ENCODE assay signal across 17 mouse cellular contexts in the genomic region with DNA sequence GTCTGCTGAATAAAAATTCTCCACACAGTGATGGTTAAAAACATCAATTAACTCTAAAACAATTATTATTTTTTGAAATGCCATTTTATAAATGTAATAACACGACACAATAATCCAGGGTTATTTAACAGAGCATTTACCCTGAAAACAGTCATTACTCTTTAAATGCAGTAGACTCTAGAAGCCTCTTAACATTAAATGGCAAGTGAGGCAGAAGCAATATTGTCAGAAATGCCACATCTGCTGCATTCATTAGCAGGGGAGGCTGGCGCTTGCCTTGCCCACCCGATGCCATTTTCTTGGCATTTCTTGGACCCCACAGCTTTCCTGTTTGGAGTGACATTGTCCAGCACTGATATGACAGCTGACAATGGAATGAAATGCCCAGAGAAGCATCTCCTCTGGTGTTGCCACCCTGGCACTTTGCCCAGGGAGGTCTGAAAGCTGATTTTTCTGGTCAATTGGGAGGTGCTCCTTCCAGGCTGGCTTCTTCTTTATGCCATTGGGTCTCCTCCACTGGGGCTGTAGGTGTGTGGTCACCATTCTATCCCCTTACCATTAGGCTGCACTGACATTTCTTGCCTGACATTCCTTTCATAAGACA.
DNase-seq lines count a peak whose midpoint lies in the region; ATAC-seq and TF ChIP-seq lines count a peak whose summit lies in the region.
"Had no signal": no experiment of that assay in that cellular context is flagged by ENCODE, and none has a peak within 500 bp of the region (broad histone marks: within the 10 kb centered on the region; RNA-seq: fewer than 3 reads in every experiment).

No protein-coding gene starts in this region.

- no peak overlapping the region for H3K4me3 ChIP-seq in midbrain, embryonic 13.5 days (replicated peaks)
- no peak overlapping the region for H3K4me3 ChIP-seq in midbrain, embryonic 11.5 days (ENCODE audit: low read depth, low read length)
- no peak overlapping the region for H3K4me3 ChIP-seq in cerebellum, adult 2 months (replicated peaks; ENCODE audit: insufficient read depth, low read depth, low read length)
- H3K4me3 ChIP-seq in cortical plate, adult 2 months (ENCODE audit: insufficient read depth, low read length), result no peak overlapping the region
- no peak overlapping the region for H3K4me3 ChIP-seq in neural tube, embryonic 15.5 days (replicated peaks)
- no peak overlapping the region for H3K4me3 ChIP-seq in gastrocnemius, adult 2 months
- H3K4me3 ChIP-seq: embryonic facial prominence, embryonic 12.5 days; limb, embryonic 15.5 days; megakaryocyte, embryonic 14.5 days; stomach, embryonic 15.5 days had no signal

- H3K27me3 ChIP-seq in midbrain, embryonic 13.5 days, result peaks cover 3% of the 10 kb centered on the region; the same call in 1 of the 2 replicates
- peaks cover 1% of the 10 kb centered on the region; the same call in 1 of the 2 replicates for H3K27me3 ChIP-seq in midbrain, embryonic 11.5 days (ENCODE audit: control insufficient read depth, insufficient read depth, low read length)
- no peaks in the 10 kb centered on the region for H3K27me3 ChIP-seq in cerebellum, adult 2 months (ENCODE audit: control insufficient read depth, insufficient read depth, low read length)
- H3K27me3 ChIP-seq in neural tube, embryonic 15.5 days (replicated peaks), result no peaks in the 10 kb centered on the region
- H3K27me3 ChIP-seq: embryonic facial prominence, embryonic 12.5 days; limb, embryonic 15.5 days; megakaryocyte, embryonic 14.5 days; stomach, embryonic 15.5 days had no signal

- 0 out of 2 replicates have a peak, but pooled peaks have one; percentile 24 for ATAC-seq in midbrain, embryonic 13.5 days
- no peak for ATAC-seq in midbrain, embryonic 11.5 days (ENCODE audit: low FRiP score)
- 0 out of 2 replicates have a peak, but pooled peaks have one; percentile 35 for ATAC-seq in neural tube, embryonic 15.5 days (ENCODE audit: low FRiP score)
- ATAC-seq: inflammation-experienced regulatory T-cells, adult 6 months; Patski had no signal

- TF ChIP-seq POLR2A in cerebellum, adult 2 months (IDR thresholded peaks at IDR 0.05; ENCODE audit: borderline replicate concordance, insufficient read depth, low read length), result no peak
- no peak for TF ChIP-seq POLR2A in cortical plate, adult 2 months (IDR thresholded peaks at IDR 0.05; ENCODE audit: extremely low read depth, insufficient read depth, low read length)

- DNase-seq in midbrain, embryonic 11.5 days (ENCODE audit: low spot score, missing footprints), result no peak
- peak; percentile 58 to 64 for DNase-seq in cerebellum, adult 2 months
- DNase-seq in right cerebral cortex, adult 18-20 months, result no peak
- no peak for DNase-seq in gastrocnemius, adult 2 months
- DNase-seq: gastrocnemius, postnatal 36 days; lung, embryonic 14.5 days; thymus, postnatal 14 days had no signal

- no peaks in the 10 kb centered on the region for H3K36me3 ChIP-seq in midbrain, embryonic 13.5 days
- no peaks in the 10 kb centered on the region for H3K36me3 ChIP-seq in midbrain, embryonic 11.5 days (ENCODE audit: control insufficient read depth, insufficient read depth, low read length)
- H3K36me3 ChIP-seq in neural tube, embryonic 15.5 days, result no peaks in the 10 kb centered on the region
- H3K36me3 ChIP-seq: embryonic facial prominence, embryonic 12.5 days; limb, embryonic 15.5 days; stomach, embryonic 15.5 days had no signal

- peak overlapping the region; percentile 49; the same call in 1 of the 2 replicates for H3K27ac ChIP-seq in midbrain, embryonic 13.5 days
- H3K27ac ChIP-seq in midbrain, embryonic 11.5 days (ENCODE audit: low read depth, low read length), result no peak overlapping the region
- peak overlapping the region; percentile 71 for H3K27ac ChIP-seq in cerebellum, adult 2 months (ENCODE audit: insufficient read depth, low read length)
- H3K27ac ChIP-seq in cortical plate, adult 2 months (ENCODE audit: insufficient read depth, low read length), result peak overlapping the region; percentile 8; the same call in 1 of the 2 replicates
- H3K27ac ChIP-seq in neural tube, embryonic 15.5 days (replicated peaks), result peak overlapping the region; percentile 43
- no peak overlapping the region for H3K27ac ChIP-seq in gastrocnemius, adult 2 months
- H3K27ac ChIP-seq: embryonic facial prominence, embryonic 12.5 days; kidney, postnatal 0 days; limb, embryonic 15.5 days; stomach, embryonic 15.5 days had no signal

- H3K9me3 ChIP-seq in midbrain, embryonic 13.5 days, result no peaks in the 10 kb centered on the region
- H3K9me3 ChIP-seq in midbrain, embryonic 11.5 days (ENCODE audit: control insufficient read depth, low read length), result no peaks in the 10 kb centered on the region
- no peaks in the 10 kb centered on the region for H3K9me3 ChIP-seq in neural tube, embryonic 15.5 days (replicated peaks)
- H3K9me3 ChIP-seq: embryonic facial prominence, embryonic 12.5 days; limb, embryonic 15.5 days; megakaryocyte, embryonic 14.5 days; stomach, embryonic 15.5 days had no signal

- WGBS in midbrain, embryonic 13.5 days, result 76% methylated on average over 3 of the region's 3 CpGs
- 89% methylated on average over 3 of the region's 3 CpGs for WGBS in midbrain, embryonic 11.5 days
- WGBS in cerebellum, adult 2 months, result 29% methylated on average over 3 of the region's 3 CpGs
- 32% methylated on average over 3 of the region's 3 CpGs for WGBS in neural tube, embryonic 15.5 days

- H3K4me2 ChIP-seq in midbrain, embryonic 13.5 days (replicated peaks), result no peak overlapping the region
- no peak overlapping the region for H3K4me2 ChIP-seq in midbrain, embryonic 11.5 days
- no peak overlapping the region for H3K4me2 ChIP-seq in neural tube, embryonic 15.5 days
- H3K4me2 ChIP-seq: embryonic facial prominence, embryonic 12.5 days; limb, embryonic 15.5 days; lung, embryonic 14.5 days; stomach, embryonic 15.5 days had no signal

- no peak overlapping the region for H3K9ac ChIP-seq in midbrain, embryonic 13.5 days (replicated peaks)
- no peak overlapping the region for H3K9ac ChIP-seq in midbrain, embryonic 11.5 days (ENCODE audit: low read length)
- no peak overlapping the region for H3K9ac ChIP-seq in neural tube, embryonic 15.5 days (replicated peaks)
- H3K9ac ChIP-seq: embryonic facial prominence, embryonic 12.5 days; limb, embryonic 15.5 days; lung, embryonic 14.5 days; stomach, embryonic 15.5 days had no signal

- intact Hi-C loops in gastrocnemius, adult 2 months (cut with DNase I), result no loop called here

- H3K4me1 ChIP-seq in midbrain, embryonic 13.5 days (replicated peaks), result peaks cover 11% of the 10 kb centered on the region
- no peaks in the 10 kb centered on the region for H3K4me1 ChIP-seq in midbrain, embryonic 11.5 days (ENCODE audit: control insufficient read depth, insufficient read depth, low read length)
- peaks cover 22% of the 10 kb centered on the region for H3K4me1 ChIP-seq in cerebellum, adult 2 months (ENCODE audit: control insufficient read depth, insufficient read depth, low read length)
- peaks cover 18% of the 10 kb centered on the region for H3K4me1 ChIP-seq in cortical plate, adult 2 months (ENCODE audit: control insufficient read depth, insufficient read depth, low read length)
- H3K4me1 ChIP-seq in neural tube, embryonic 15.5 days, result peaks cover 26% of the 10 kb centered on the region
- H3K4me1 ChIP-seq: embryonic facial prominence, embryonic 12.5 days; megakaryocyte, embryonic 14.5 days; stomach, embryonic 15.5 days had no signal

- no peak for TF ChIP-seq CTCF in cerebellum, adult 2 months (IDR thresholded peaks at IDR 0.05; ENCODE audit: borderline replicate concordance, insufficient read depth, low read depth, low read length)
- TF ChIP-seq CTCF in cortical plate, adult 2 months (IDR thresholded peaks at IDR 0.05; ENCODE audit: extremely low read depth, insufficient read depth, low read length), result no peak
- no peak for TF ChIP-seq CTCF in gastrocnemius, adult 2 months (IDR thresholded peaks at IDR 0.05)

Comparison
In these comparisons a context has a peak if more than half of its experiments do, and no peak if none do; other contexts are left out.
1. H3K27ac ChIP-seq: peak in midbrain, embryonic 13.5 days (single experiment), cerebellum, adult 2 months (single experiment), cortical plate, adult 2 months (single experiment) and neural tube, embryonic 15.5 days (single experiment); none in midbrain, embryonic 11.5 days (single experiment) and gastrocnemius, adult 2 months (single experiment).
2. DNase-seq: peak in cerebellum, adult 2 months (2 of 2); none in midbrain, embryonic 11.5 days (single experiment), right cerebral cortex, adult 18-20 months (single experiment) and gastrocnemius, adult 2 months (single experiment).